Mouse (Mus musculus) forelimb bud, embryonic 11.5 days (tissue): ENCODE data around the gene Capza3.

Experiments
- DNase-seq: peaks from one replicate; pipeline ENCODE4 v3.0.0-alpha.2; 2012; ENCODE audit warnings: low read depth, low spot score

Capza3 gene

DNA sequence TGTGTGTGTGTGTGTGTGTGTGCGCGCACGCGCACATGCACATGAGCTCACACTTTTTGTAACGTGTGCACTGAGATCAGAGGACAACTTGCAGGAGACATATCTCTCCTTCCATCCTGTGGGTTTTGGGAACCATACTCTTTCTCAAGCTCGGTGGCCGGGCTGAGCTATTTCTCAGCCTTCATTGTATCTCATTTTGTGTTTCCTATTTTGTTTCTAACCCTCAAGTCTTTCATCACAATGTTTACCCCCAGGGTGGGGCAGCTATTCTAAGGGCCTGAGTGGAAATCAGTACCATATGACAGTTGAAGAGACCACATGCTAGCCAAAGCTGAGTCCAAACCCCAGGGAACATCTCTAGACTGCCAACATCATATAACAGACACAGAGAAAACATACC is at the start of gene Capza3:
Capza3 (plus strand) TSS at position 301 of the 400 bp plus-strand sequence.
- no peak for DNase-seq

DNA sequence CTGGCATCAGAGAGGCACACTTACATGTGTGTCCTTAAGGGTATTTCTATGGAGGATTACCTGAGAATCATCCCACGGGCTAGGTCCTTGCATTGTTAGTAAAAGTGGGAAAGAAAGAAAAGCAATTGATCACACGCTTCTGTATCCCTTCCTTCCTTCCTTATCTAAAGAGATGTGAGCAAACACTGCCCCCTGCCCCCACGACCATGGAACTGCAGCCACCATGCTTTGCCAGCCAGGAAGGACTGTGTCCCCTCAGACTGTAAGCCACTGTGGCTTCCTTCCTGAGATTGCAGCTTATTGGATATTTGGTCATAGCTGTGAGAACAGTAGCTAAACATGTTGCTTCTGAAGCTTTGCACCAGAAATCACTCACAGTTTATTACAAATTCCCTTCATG is 35.9 kb upstream of the Capza3 start:
- no peak for DNase-seq

DNA sequence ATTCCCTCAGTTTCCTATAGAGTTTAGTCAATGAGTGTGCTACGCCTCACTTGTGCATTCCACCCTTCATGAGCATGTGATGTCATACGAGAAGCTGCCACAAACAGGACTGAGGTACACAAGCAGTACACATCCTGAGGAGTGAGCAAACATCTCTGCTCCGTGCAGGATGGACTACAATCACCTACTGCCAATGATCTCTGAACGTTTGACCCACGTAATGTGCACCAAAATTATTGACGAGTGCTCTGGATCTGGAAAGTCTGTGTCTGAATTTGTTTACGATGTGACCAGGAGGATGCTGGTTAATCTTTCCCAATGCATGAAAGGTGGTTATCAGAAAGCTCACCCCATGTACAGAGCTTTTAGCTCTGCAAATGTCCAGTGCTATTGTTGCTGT is 16.6 kb upstream of the Capza3 start:
- DNase-seq: no peak

DNA sequence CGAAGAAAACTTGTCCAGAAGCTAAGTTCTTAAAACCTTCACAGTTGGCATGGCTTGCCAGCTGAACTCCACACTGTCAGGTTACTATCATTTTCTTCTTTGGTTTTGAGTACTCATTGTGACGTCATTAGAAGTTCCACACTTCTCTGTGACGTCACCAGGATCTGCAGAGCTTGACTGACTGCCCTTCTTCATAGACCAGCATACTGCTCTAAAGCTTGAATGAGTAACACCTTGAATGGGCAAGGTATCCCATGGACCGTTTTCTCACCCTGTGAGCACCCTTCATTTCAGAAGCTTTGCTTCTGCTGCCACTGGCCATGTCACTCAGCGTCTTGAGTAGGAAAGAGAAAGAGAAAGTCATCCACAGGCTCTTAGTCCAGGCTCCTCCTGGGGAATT is 305 bp downstream of the Capza3 start, which contains the start of gene Plcz1:
Plcz1 (minus strand) TSS at position 101 of the 400 bp plus-strand sequence.
- no peak for DNase-seq

DNA sequence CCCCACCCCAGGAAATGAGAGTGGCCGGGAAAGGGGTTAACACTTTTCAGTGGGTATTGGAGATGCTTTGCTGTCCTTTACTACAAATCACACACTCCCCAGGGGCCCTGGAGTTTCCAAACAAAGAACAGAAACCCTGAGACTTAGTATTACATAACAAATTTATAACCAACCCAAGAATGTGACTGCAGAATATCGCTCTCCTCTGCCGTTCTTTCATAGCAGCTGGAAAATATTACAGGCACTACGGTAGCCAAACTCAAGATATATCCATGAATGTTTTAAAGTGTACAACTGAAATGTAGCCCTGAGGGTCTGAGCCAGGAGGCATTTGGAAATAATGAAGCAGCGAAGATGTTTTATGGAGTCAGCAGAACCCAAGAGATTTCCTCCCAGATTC is 10.4 kb downstream of the Capza3 start:
- no peak for DNase-seq

DNA sequence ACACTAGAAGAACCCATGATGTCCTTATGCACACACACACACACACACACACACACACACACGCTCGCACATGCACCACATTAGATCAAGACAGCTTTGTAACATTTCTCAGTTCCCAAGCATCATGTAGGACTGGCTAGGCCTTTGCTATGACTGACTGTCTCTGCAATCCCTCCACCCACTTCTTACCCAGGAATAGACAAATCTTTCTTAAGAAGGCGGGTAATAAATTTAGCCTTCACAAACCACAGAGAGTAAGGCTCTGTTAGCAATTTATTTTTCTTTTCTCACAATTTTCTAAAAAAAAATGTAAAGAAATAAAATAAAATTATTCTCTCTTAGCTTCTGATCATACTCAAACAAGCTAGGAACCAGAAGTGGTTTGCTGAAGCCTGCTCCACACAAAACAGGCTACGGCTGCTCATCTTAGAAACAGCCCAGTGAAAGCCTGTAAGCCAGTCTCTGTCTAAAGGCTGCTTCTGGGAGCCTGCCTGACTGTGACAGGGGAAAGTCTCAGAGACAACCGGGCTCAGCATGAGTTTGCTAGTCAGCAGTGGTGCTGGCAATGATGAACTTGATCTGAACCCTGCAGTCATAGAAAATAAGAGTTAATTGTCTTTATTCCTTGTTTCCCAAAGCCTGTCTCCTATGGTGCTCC is 13.3 kb downstream of the Capza3 start:
- DNase-seq: no peak

DNA sequence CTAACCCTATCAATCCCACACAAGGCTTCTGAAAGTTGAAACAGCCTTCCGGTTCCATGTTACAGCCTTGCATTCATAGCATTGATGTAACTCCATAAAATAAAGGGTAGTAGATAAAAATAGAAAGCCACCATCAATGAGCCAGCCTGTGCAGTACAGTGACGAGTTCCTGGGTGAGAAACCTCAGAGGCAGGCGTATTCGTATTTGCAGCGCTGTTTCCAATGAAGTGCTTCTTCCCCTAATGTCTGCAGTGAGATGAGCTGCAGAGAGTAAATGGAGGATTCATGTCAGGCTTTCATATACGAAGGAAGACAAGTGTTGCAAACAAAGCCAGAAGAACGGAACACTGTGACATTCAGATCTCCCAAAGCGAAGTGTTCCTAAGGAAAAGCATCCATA is 28.1 kb downstream of the Capza3 start:
- DNase-seq: no peak

DNA sequence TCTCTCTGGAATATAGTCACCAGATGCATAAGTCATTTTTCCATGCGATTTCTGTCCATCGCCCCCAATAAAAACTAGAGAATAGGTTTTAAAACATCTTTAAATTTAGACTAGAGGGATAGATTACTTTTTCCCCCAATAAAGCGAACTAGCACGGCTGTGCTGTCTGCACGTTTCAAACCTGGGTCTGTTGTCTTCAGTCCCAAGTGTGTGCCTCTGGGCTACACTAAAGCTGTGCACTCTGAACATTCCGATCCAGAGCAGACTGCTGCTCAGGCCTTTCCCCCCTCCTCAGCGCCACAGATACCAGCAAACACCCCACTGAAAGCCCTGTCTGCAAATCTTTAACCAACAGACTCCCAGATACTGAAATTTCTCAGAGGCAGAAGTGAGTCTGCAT is 39.9 kb downstream of the Capza3 start:
- DNase-seq: no peak

DNA sequence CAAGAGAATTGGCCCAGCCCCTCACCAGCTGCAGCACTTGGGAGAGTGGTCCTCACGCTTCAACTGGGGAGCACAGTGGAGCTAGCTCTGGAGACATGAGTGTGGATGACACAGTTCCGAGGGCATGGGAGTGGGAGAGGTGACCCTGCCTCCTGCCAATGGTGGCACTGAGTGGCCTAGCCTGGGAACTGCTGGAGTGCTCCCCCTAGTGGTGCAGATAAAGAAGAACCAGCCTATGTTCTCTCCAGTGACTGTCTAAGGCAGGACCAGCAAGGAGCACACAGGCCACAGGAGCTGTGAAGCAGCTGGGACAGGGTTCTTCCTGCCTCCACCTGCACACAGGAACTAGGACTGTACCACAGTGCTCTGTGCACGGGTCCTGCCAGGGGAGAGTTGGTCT is 40.7 kb downstream of the Capza3 start:
- no peak for DNase-seq

DNA sequence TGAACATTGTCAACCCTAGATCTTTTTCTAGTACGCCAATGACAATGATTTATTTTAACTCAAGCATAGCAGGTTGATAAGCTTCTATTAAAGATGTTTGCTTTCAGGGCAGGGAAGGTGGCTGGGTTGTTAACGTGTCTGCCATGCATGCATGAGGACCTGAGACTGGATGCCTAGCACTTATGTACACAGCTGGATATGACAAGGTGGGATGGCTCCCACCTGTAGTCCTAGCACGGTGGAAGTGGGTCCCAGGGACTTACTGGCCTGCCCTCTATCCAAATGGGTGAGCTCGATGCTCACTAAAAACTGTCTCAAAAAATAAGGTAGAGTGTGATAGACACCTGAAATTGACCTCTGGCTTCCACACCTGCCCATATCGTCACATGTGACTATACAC is 48.8 kb downstream of the Capza3 start:
- DNase-seq: no peak
